Mouse (Mus musculus): Measurements from ENCODE around the gene Cdon.

- TF ChIP-seq POLR2A (IDR thresholded peaks at IDR 0.05; ENCODE audit: insufficient read depth, low read depth, low read length) = no peak
- no peak for TF ChIP-seq CTCF (IDR thresholded peaks at IDR 0.05)
- TF ChIP-seq EP300 (IDR thresholded peaks at IDR 0.05; ENCODE audit: insufficient read depth, low read depth, low read length) = no peak
Observed at GRCm38 (mm10) chr9:35423265-35423664, 2.3 kb downstream of the Cdon start.
